Mouse (Mus musculus): ENCODE results near the gene Osbpl6. TPM values are rescaled to one million over a fixed set of nuclear protein-coding genes. Genes with fewer than 3 reads are reported as not detected.

Gene Osbpl6
- polyA plus RNA-seq, 1 experiment from 2014 or later, result 0.23 TPM

GRCm38 (mm10) chr2:76368861-76369660 is 37.2 kb upstream of the Osbpl6 start:
- 0 out of 2 replicates have a peak, but pooled peaks cover 3% of the 10 kb centered on the region for H3K4me1 ChIP-seq (ENCODE audit: insufficient read depth)
- TF ChIP-seq CTCF (IDR thresholded peaks at IDR 0.05; ENCODE audit: low read depth) (no peak), EP300 (IDR thresholded peaks at IDR 0.05; ENCODE audit: low read depth) (no peak)
- no peak for ATAC-seq
- H3K4me2 ChIP-seq (ENCODE audit: low read depth, low read length), result no peak overlapping the region
- no peak for DNase-seq
- WGBS (ENCODE audit: insufficient replicate concordance), result 61% methylated on average over 13 of the region's 13 CpGs
- peaks cover 14% of the 10 kb centered on the region for H3K36me3 ChIP-seq (replicated peaks; ENCODE audit: insufficient read depth, low read length)
- H3K9ac ChIP-seq (replicated peaks), result no peak overlapping the region
- no peak overlapping the region for H3K27ac ChIP-seq (ENCODE audit: low read depth)
- no peaks in the 10 kb centered on the region for H3K9me3 ChIP-seq (ENCODE audit: low read length)
- no peaks in the 10 kb centered on the region for H3K27me3 ChIP-seq (ENCODE audit: insufficient read depth, low read length)
- no peak overlapping the region for H3K4me3 ChIP-seq (ENCODE audit: low read depth, low read length)

GRCm38 (mm10) chr2:76369821-76370655 is 36.3 kb upstream of the Osbpl6 start, which contains the start of gene Rbm45:
Rbm45 (plus strand) TSS chr2:76369984.
- Histone ChIP-seq H3K36me3 (replicated peaks; ENCODE audit: insufficient read depth, low read length) (peaks cover 20% of the 10 kb centered on the region), H3K4me3 (ENCODE audit: low read depth, low read length) (peak within 1 kb of the TSS; percentile 95), H3K9ac (replicated peaks) (peak within 1 kb of the TSS; percentile 90), H3K27me3 (ENCODE audit: insufficient read depth, low read length) (no peaks in the 10 kb centered on the region), H3K9me3 (ENCODE audit: low read length) (no peaks in the 10 kb centered on the region), H3K4me2 (ENCODE audit: low read depth, low read length) (peak within 1 kb of the TSS; percentile 83), H3K4me1 (ENCODE audit: insufficient read depth) (0 out of 2 replicates have a peak, but pooled peaks cover 3% of the 10 kb centered on the region), H3K27ac (ENCODE audit: low read depth) (peak within 1 kb of the TSS; percentile 78)
- DNase-seq (peak; percentile 91), ATAC-seq (peak; percentile 92)
- whole genome bisulfite sequencing (ENCODE audit: insufficient replicate concordance), result 1% methylated on average over 61 of the region's 61 CpGs
- TF ChIP-seq CTCF (IDR thresholded peaks at IDR 0.05; ENCODE audit: low read depth), result peak; percentile 93
- no peak for TF ChIP-seq EP300 (IDR thresholded peaks at IDR 0.05; ENCODE audit: low read depth)

- H3K4me1 ChIP-seq (ENCODE audit: insufficient read depth), result 0 out of 2 replicates have a peak, but pooled peaks cover 3% of the 10 kb centered on the region
- WGBS (ENCODE audit: insufficient replicate concordance), result 2% methylated on average over 7 of the region's 7 CpGs
- H3K4me3 ChIP-seq (ENCODE audit: low read depth, low read length), result peak overlapping the region; percentile 95
- H3K36me3 ChIP-seq (replicated peaks; ENCODE audit: insufficient read depth, low read length), result peaks cover 24% of the 10 kb centered on the region
- no peaks in the 10 kb centered on the region for H3K27me3 ChIP-seq (ENCODE audit: insufficient read depth, low read length)
- H3K27ac ChIP-seq (ENCODE audit: low read depth), result peak overlapping the region; percentile 78
- ATAC-seq (peak; percentile 20; the same call in 1 of the 2 replicates), DNase-seq (no peak)
- H3K9me3 ChIP-seq (ENCODE audit: low read length), result no peaks in the 10 kb centered on the region
- TF ChIP-seq CTCF (IDR thresholded peaks at IDR 0.05; ENCODE audit: low read depth), result no peak
- peak overlapping the region; percentile 90 for H3K9ac ChIP-seq (replicated peaks)
- peak overlapping the region; percentile 83 for H3K4me2 ChIP-seq (ENCODE audit: low read depth, low read length)
Observed at GRCm38 (mm10) chr2:76370656-76370922, 35.7 kb upstream of the Osbpl6 start.

GRCm38 (mm10) chr2:76372244-76372643 is 34.1 kb upstream of the Osbpl6 start:
- ATAC-seq (peak; percentile 43; the same call in 1 of the 2 replicates), DNase-seq (no peak)
- Histone ChIP-seq H3K27ac (ENCODE audit: low read depth) (no peak overlapping the region), H3K4me1 (ENCODE audit: insufficient read depth) (0 out of 2 replicates have a peak, but pooled peaks cover 3% of the 10 kb centered on the region), H3K4me3 (ENCODE audit: low read depth, low read length) (no peak overlapping the region), H3K4me2 (ENCODE audit: low read depth, low read length) (no peak overlapping the region), H3K36me3 (replicated peaks; ENCODE audit: insufficient read depth, low read length) (peaks cover 32% of the 10 kb centered on the region), H3K9ac (replicated peaks) (no peak overlapping the region), H3K27me3 (ENCODE audit: insufficient read depth, low read length) (no peaks in the 10 kb centered on the region), H3K9me3 (ENCODE audit: low read length) (no peaks in the 10 kb centered on the region)
- 56% methylated on average over 4 of the region's 4 CpGs for WGBS (ENCODE audit: insufficient replicate concordance)
- TF ChIP-seq CTCF (IDR thresholded peaks at IDR 0.05; ENCODE audit: low read depth) (no peak), EP300 (IDR thresholded peaks at IDR 0.05; ENCODE audit: low read depth) (peak; percentile 75)

GRCm38 (mm10) chr2:76374544-76375206 is 31.6 kb upstream of the Osbpl6 start:
- peaks cover 52% of the 10 kb centered on the region for H3K36me3 ChIP-seq (replicated peaks; ENCODE audit: insufficient read depth, low read length)
- WGBS (ENCODE audit: insufficient replicate concordance), result 89% methylated on average over 6 of the region's 6 CpGs
- TF ChIP-seq EP300 (IDR thresholded peaks at IDR 0.05; ENCODE audit: low read depth), result no peak
- TF ChIP-seq CTCF (IDR thresholded peaks at IDR 0.05; ENCODE audit: low read depth), result no peak

GRCm38 (mm10) chr2:76378646-76379045 is 27.7 kb upstream of the Osbpl6 start:
- Histone ChIP-seq H3K27ac (ENCODE audit: low read depth) (no peak overlapping the region), H3K4me2 (ENCODE audit: low read depth, low read length) (no peak overlapping the region), H3K4me1 (ENCODE audit: insufficient read depth) (no peaks in the 10 kb centered on the region), H3K36me3 (replicated peaks; ENCODE audit: insufficient read depth, low read length) (peaks cover 70% of the 10 kb centered on the region), H3K9me3 (ENCODE audit: low read length) (no peaks in the 10 kb centered on the region), H3K27me3 (ENCODE audit: insufficient read depth, low read length) (no peaks in the 10 kb centered on the region), H3K9ac (replicated peaks) (no peak overlapping the region), H3K4me3 (ENCODE audit: low read depth, low read length) (no peak overlapping the region)
- no peak for TF ChIP-seq EP300 (IDR thresholded peaks at IDR 0.05; ENCODE audit: low read depth)
- 93% methylated on average over 19 of the region's 19 CpGs for WGBS (ENCODE audit: insufficient replicate concordance)
- DNase-seq (no peak), ATAC-seq (no peak)

More at GRCm38 (mm10) chr2:76374544-76375206, 31.6 kb upstream of the Osbpl6 start:
- H3K4me3 ChIP-seq (ENCODE audit: low read depth, low read length), result no peak overlapping the region
- 0 out of 2 replicates have a peak, but pooled peaks cover 3% of the 10 kb centered on the region for H3K4me1 ChIP-seq (ENCODE audit: insufficient read depth)
- no peaks in the 10 kb centered on the region for H3K9me3 ChIP-seq (ENCODE audit: low read length)
- H3K9ac ChIP-seq (replicated peaks), result no peak overlapping the region
- H3K4me2 ChIP-seq (ENCODE audit: low read depth, low read length), result no peak overlapping the region
- no peak overlapping the region for H3K27ac ChIP-seq (ENCODE audit: low read depth)
- no peaks in the 10 kb centered on the region for H3K27me3 ChIP-seq (ENCODE audit: insufficient read depth, low read length)
- DNase-seq (no peak), ATAC-seq (no peak)
